Mouse (Mus musculus) erythroblast, embryonic 14.5 days (primary cell): Measurements from ENCODE around the gene Rbm6.

Source experiments
- GATA1 ChIP-seq: IDR thresholded peaks from 2 replicates; pipeline ENCODE4 v1.6.1; 2012; ENCODE audit warnings: low read length, inconsistent platforms, mixed read lengths
- TAL1 ChIP-seq: IDR thresholded peaks from 3 replicates; pipeline ENCODE4 v1.6.1; 2012; ENCODE audit warnings: low read length, inconsistent platforms, mixed read lengths

GRCm38 (mm10) chr9:107791714-107792113 is 81.3 kb downstream of the Rbm6 start:
- TF ChIP-seq GATA1 (no peak), TAL1 (no peak)
